Mouse (Mus musculus) R1 (cell line): Measurements from ENCODE around the gene Pla2g10.
"Not testable (repeated sequence)": the region's sequence is repeated elsewhere in the genome, so short reads cannot be mapped to it uniquely, and the experiment has no call there.

Experiments
- DNase-seq: peaks from one replicate; pipeline ENCODE4 v3.0.0-alpha.2; 2018; ENCODE audit warnings: low read depth, low spot score

Pla2g10 gene

DNA sequence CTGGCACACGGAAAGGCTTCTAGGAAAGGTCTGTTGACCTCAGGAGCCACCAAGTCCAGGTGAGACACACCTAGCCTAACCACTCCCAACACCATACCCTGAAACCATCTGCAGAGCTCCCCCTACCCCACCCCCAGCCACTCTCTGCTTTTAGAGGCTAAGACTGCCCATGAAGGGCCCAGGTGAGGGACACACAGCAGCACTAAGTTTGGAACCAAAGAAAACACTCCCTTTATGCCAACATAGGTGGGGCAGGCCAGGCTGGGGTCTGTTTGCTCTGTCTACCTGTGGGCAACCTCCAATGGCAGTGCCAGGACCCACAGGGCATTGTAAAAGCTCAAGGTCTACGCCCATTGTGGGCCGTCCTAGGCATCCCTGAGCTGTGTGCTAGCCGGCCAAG, 1.4 kb downstream of the Pla2g10 start:
- no peak for DNase-seq

DNA sequence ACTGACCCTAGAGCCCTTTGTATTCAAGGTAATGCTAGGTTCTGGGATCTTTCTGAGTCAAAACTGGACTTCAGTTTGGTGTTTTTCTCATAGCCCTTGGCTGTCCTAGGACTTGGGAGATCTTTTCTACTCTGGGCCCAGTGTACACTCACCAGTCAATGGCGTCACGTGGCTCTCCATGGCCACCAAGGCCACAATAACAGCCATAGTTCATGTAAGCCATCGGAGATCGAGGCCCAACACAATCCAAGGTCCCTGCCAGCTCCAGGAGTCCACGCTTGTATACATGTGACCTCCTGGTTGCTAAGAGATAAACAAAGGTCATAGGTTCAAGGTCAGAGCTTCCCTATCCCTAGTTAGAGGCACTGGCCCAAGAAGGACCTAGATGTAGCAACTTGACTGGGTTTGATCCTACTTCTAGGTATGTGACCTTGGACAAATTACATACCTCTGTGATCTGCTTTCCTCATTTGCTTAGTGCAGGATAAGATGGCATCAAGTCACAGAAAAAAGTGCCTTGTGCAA, 2.9 kb downstream of the Pla2g10 start:
- DNase-seq, result peak; percentile 85

DNA sequence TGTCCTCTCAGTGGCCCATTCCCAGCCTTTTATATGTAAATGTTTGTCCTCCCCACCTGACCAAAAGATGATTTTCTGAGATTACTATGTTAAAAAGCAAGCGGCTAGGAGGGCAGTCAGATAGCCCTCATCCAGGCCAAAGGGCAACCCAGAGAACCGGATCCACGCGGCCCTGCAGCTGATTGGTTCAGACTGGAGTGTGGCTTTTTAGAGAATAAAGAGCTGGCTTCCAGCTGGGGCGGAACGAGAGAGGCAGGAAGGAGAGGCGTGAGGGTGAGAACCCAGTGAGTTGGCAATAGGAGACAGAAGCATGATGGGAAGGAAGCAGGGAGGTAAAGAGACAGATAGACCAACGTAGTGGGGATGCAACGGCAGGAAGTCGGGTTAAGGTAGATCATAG, 7.8 kb downstream of the Pla2g10 start:
- DNase-seq, result peak; percentile 87

DNA sequence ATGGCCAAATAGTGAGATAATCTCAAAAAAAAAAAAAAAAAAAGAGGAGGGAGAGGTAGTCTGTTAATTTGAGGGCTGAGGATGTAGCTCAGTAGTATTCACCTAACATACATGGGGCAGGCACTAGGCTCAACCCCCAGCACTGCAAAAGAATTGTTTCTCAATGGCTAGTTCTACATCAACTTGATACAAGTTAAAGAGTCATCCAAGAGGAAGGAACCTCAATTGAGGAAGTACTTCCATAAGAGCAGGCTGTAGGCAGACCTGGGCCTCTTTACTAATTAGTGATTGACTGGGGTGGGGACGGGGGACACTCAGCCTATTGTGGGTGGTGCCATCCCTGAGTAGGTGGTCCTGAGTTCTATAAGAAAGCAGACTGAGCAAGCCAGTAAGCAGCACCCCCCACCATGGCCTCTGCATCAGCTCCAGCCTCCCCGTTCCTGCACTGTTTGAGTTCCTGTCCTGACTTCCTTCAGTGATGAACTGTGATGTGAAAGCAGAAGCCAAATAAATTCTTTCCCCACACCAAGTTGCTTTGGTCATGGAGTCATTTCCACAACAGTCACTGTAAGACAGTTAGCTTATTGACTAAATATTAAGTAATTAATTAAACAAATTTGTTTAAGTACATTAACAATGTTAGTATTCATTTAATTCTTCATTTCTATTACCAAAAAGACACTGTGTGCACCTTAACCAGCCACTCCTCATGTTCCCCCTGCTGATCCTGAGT, 13.8 kb downstream of the Pla2g10 start:
- no peak for DNase-seq

DNA sequence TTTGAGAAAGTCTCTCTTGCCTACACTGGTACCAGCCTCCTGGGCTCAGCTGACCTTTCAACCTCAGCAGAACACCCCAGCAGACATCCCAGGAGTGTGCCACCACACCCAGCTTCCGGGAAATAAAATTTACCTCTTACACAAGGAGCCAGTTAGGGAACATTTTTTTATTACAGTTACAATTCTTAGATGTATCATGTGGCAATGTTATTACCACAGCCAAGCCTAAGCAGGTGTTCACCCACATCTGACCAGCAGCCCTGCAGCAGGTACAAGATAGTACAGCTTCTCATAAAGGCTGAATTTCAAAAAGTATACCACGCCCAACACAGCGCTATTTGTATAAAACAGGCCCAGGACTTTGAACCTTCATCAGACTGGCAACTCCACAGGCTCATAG, 15.9 kb downstream of the Pla2g10 start:
- DNase-seq, result no peak

DNA sequence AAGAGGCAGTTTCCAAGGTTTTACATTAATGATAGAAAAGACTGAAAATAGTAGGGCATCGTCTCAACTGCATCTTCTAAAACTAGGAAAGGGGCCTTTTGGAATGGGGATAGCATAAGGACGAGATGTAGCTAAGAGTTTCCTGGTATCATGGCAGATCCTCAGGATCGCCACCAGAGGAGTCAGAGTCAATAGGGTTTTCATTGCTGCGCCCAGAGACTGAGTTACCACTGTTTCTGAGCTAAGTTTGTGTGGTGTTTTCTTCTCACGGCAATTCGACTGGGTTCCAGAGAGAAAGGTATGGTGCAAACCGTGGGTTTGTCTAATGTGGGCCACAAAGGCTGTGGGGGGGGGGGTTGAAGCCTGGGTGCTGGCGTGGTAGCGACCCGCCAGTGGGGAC, 26.1 kb downstream of the Pla2g10 start:
- peak; percentile 53 for DNase-seq

DNA sequence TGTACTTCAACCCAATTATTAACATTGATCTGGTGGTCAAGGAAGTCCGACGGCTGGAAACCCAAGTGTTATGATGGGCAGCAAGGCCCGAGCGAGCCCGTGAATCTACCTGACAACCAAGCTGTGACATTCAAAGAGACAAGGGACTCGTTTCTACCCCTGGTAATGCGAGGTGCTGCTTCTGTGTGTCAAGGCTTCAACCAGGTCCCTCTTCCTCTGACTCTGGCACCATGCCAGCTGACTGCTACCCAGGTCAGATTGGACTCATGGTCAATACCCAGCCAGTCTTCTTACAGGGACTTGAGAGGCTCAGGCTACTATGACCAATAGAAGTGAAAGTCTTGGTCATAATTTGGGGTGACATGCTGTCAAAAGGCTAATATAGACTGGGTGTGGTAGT, 28.6 kb downstream of the Pla2g10 start:
- no peak for DNase-seq

DNA sequence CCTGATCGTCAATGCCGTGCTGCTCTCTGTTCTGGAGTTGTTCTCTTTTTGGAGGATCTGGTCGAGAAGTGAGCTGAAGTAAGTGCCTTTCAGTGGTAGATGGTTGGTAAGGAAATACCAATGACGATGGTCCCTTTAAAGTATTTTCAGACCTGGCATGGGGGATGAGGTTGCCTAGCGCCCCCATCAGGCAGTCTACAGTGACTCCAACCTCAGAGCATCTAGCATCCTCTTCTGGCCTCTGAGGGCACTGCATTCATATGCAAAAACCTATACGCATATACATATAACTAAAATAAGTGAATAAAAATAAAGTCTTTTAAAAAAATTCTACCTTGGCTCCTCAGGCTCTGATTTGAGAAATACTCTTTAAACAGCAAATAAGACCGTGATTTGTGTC, 31.8 kb downstream of the Pla2g10 start:
- DNase-seq, result peak; percentile 68

DNA sequence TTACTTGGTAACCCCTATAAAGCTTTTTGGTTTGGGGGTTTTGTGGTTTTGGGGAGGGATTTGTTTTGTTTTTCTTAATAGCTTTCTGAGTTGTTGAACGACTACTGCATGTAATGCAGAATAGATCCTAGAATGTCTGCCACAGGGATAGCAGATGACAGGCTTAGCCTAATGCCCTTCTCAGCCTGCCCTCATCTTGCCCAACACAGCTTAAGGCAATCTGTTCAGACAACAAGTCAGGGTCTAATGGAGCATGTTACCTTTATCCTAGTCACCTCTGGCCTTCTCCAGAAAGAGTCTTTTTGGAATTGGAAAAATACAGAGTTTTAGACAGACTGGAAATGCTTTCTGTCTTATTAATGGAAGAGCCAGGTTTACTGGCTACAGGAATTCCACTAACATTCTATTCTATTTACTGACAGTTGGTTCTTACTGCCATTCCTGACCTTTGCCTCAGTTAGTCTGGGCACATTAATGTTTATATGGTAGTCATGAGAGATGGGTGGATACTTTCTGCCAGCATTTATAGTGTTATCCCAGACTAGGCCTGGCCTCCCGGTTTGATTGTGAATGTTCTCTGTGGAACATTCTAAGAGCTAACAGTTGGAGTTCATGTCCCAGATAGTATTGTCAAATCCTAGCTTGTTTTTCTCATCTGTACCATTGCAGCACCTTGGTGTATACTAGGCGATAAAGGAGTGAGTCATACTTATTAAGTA, 52.0 kb downstream of the Pla2g10 start:
- no peak for DNase-seq

DNA sequence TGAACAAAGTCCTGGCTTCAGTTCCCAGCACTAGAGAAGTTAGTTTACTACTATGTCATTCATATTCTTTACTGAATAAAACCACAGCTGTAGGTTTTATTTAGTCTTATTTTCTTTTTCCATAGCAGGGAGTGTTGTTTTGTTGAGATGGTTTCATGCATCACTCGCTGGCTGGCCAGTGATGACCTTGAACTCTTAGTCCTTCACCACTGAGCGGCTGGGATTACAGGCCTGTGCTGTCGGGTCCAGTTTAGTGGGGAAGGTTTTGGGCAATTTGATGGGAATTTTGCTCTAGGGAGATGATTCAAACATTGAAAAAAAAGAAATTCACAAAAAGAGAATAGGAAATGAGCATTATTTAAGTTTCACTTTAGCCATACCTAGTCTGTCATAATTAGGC, 56.3 kb downstream of the Pla2g10 start:
- DNase-seq, result no peak

DNA sequence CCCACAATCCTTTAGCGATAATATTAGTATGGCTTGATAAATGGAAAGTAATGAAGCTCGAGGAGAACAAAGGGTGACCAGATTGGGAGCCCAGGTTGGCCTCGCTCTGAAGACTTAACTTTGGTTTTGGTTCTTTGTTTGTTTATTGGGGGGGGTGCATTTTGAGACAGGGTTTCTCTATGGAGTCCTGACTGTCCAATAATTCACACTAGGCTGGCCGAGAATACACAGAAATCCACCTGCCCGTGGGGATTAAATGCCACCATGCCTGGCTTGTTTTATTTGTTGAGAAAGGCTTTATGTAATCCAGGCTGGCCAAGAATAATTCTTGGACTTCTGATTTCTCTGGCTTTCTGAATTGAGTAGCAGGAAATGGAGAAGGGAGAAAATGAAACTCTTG, 57.7 kb downstream of the Pla2g10 start:
- DNase-seq, result no peak

DNA sequence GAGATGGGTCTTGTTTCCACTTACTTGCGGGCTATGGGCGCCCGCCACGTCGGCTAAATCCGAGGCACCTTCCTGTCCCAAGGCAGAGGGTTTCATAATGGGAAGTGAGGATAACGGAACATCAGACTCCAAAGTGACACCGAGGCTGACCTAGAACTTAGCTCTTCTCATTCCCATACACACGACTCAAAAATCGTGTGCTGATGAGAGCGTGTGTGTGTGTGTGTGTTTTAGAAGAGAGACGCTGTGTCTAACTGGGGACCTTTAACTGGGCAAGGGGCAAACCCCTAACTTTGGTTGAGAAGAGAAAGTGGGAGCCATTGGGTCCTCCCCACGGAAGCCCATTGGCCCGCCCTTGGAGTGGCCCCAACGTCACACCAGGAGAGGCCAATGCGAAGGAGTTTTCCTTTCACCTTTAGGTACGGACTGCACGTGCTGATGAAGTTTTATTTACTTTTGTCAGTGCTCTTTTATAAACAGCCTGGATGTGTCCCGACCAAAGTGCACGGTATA, 58.3 kb downstream of the Pla2g10 start:
- peak; percentile 81 for DNase-seq

DNA sequence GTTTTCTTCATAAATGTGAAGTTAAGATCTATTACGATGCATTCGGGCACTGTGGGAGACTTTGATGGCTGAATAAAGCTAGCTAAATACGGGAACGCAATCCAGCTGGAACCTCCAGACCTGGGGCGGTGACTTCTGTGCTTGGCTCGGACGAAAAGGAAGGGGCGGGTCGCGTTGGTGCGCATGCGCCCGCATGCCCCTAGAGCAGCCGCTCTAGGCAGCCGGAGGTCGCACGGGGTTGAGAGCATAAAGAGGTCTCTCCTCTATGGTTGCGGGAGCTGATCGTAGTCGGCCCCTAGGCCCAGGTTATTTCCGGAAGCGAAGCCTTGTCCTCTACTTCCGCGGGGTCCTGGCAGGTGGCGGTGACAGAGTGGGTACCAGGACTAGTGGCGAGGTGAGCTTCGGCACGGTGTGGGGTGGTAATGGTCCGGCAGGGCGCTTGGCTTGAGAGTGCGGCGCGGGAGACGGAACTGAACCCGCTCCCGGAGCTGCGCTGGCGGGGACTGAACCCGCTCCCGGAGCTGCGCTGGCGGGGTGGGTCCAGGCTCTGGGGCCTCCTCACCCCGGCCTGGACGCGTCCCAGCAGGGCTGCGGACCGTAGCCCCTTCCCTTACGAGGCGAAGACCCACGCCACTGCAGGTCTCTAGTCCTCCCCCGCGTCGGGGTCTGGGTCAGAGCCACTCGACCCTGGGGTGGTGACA, 58.9 kb downstream of the Pla2g10 start, which contains the start of the genes Bfar and 3110001I22Rik:
Gene Bfar, plus strand, starts transcription at position 174 of the 701 bp plus-strand sequence.
Gene 3110001I22Rik, plus strand, starts transcription at position 245 of the 701 bp plus-strand sequence.
- DNase-seq, result peak; percentile 97

DNA sequence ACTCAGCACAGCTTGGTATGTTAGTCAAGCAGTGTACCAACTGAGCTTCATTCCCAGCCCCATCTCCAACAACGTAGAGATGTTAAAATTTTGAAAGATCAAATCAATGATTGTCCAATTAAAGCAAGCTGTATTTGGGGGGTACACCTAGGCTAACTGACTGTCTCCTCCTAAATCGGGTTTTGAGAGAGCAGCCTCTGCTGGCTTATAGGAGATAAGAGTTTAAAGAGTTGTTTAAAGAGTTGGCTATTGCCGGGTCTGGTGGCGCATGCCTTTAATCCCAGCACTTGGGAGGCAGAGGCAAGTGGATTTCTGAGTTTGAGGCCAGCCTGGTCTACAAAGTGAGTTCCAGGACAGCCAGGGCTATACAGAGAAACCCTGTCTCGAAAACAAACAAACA, 59.9 kb downstream of the Pla2g10 start:
- DNase-seq, result not testable (repeated sequence)

DNA sequence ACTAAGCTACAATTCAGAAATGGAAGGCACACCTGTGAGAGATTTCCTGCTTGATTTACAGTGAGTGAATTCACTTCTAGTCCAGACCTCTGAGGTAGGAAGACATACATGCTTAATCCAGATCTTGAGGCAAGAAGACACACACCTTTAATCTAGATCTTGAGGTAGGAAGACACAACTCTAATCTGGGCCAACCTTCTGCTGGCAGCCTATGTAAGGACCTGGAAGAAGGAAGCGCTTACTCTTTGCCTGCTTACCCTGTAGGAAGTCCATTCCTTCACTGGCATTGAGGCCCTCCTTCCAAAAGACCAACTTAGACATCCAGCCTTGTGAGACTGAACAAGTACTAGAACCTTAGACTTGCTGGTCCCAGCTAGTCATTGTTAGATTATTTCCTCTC, 61.5 kb downstream of the Pla2g10 start:
- no peak for DNase-seq

DNA sequence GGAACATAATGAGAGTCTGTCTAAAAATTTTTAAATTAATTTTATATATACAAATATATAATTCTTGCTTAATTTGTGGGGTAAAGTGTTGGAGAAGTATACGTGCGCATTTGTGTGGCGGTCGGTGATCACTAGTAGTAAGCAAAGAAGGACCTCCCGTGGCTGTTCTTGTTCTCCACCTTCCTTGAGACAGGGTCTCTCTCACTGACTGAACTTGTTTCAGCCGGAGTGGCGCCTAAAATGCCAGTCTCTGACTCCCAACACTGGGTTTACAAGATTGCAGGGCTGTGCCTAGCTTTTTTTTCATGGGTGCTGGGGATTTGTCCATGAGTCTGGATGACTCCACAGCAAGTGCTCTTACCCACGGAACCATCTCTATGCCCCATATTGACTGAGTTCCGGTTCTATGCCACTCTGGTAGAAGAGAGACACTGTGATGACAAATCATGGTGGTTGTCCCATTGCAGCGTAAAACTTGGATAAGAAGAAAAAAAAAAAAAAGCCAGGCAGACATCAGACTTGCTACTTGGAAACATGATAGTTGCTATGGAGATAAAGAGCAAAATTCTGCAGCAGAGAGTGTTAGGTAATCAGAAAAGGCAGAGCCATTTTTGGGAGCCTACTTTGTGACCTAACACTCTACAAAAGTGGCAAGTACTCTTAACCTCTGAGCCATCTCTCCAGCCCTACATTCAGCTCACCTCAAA, 62.2 kb downstream of the Pla2g10 start:
- no peak for DNase-seq

DNA sequence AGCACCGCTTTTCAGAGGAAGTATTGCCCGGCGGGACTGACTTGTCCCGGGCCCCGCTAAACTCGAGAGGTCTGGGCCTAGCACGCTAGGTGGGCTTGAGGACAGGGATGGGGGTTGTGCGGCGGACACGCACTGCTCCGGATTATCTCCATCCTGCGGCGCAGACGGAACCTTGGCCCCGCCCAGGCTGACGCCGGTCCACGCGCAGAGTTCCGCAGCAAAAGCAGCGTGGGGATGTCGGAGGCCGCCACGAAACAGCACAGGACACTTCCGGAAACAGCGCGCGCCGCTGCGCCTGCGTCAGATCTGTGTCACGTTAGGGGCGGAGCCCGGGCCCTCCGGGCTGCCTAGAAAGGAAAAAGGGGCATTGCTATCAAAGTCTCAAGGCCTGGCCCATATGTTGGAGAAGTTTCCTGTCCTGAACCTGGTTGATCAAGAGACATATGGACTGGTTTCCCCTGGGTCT, 62.9 kb downstream of the Pla2g10 start, which contains the start of gene Parn:
Gene Parn, minus strand, starts transcription at position 293 of the 466 bp plus-strand sequence.
- peak; percentile 96 for DNase-seq
